Mouse (Mus musculus): Measurements from ENCODE around the gene Grb7.

The Grb7 gene

DNA sequence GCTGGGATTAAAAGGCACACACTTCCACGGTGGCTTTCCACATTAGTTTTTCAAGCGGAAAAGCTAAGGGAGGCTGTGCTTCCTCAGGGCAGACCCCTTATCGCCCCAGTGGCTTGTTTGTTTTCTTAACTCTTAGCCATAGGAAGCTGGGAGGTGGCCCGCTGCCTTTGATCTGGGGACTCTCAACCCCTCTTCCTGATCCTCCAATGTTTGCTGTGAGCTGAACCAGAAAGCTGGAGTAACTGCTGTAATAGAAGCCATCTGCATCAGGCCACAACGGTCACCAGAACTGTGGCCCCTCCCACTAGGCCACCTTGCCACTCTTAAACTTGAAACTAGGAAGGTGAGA lies at the start of gene Grb7:
Gene Grb7, plus strand, starts transcription at position 182 of the 349 bp plus-strand sequence.
- no peak for DNase-seq (ENCODE audit: low read depth, low spot score)

DNA sequence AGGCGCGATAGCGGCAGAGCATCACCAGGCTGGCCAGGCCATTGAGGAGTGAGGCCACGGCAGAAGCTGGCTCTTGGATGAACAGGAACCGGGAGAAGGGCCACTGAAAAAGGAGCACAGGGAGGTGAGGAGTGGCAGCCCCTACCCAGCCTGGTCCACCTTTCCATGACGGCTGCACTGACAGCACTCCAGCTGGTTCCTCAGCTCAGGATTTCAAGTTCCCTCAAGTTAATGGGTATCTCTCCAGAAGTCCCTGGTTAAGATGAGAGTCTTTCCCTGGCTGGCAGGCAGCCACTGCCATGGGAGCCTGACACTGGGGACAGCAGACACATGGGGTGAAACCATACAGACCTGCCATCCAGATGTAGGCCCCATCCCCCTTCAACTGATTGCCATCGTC lies 48.2 kb upstream of the Grb7 start:
- DNase-seq (ENCODE audit: low read depth, low spot score) = no peak

DNA sequence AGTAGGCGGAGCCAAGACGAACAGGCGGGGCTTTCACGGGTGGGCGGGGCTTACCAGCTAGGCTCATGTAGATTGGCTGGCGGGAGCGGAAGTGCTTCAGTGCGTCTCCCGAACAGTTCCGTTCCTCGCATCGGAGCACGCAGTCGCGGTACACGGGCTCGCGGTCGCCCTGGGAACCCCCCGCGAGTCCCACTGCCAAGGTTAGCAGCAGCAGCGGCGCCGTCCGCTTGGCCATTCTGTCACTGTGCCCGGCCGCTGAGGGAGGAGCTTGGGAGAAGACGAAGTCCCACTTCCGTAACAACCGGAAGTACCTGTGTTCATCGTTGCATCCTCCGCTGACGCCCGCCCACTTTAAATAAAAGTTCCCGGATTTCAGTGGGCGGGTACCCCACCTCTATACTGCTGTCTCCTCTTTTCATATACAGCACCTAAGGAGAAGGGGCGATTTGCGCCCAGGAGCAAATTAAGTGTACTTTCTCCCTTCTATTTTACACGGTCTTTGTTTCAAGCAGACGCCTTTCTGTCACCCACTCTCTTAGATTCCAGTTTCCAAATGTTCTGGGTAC lies 46.0 kb upstream of the Grb7 start, which contains the start of gene Pgap3:
Gene Pgap3, minus strand, starts transcription at position 330 of the 566 bp plus-strand sequence.
- DNase-seq (ENCODE audit: low read depth, low spot score) = peak; percentile 83

DNA sequence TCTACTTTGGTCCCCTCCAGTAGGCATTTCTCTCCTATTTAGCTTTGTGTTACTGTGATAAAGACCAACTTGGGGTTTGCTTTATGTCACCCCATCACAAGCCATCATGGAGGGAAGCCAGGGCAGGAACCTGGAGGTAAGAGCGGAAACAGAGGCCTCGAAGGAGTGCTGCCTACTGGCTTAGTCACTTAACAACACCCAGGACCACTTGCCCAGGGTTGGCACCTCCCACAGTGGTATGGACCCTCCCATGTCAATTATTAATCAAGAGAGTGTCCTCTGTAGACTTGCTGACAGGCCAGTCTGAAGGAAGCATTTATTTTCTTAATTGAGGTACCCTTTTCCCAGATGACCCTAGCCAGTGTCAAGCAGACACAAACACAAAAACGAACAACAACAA lies 45.4 kb upstream of the Grb7 start:
- DNase-seq (ENCODE audit: low read depth, low spot score) = no peak

DNA sequence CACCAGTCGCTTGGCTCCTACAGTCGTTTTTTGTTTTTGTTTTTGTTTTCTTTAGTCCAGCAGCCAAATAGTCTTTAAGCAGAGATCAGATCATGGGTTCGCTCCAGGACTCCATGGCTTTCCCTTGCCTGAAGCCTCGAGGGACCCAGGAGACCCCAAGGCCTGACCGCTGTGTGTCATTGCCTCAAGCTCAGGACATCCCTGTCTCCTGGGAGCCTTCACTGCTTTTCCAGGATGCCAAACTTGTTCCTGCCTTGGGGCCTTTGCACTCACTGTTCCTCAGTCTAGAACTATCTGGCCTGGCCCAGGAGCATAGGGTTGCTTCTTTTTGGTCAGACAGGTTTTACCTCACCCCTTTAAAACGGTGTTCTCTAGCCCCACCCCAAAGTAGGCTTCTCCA lies 39.6 kb upstream of the Grb7 start:
- no peak for DNase-seq (ENCODE audit: low read depth, low spot score)

DNA sequence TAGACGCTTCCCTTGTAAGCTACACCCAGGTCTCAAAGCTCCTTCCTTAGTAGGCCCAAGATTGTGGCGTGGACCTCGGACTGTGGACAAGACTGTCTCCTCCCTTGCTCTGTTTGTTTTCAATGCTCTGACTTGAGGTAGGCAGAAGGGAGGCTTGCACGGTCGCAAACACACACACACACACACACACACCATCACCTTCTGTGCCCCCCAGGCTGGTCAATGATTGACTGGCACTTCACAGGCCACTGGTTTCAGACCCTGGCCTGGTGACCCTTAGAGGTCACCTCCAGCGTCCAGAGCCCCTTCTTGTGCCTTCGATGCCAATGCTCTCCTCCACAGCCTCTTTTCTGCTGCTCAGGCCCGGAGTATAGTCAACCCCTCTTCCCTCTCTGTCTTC lies 37.3 kb upstream of the Grb7 start:
- DNase-seq (ENCODE audit: low read depth, low spot score) = no peak

DNA sequence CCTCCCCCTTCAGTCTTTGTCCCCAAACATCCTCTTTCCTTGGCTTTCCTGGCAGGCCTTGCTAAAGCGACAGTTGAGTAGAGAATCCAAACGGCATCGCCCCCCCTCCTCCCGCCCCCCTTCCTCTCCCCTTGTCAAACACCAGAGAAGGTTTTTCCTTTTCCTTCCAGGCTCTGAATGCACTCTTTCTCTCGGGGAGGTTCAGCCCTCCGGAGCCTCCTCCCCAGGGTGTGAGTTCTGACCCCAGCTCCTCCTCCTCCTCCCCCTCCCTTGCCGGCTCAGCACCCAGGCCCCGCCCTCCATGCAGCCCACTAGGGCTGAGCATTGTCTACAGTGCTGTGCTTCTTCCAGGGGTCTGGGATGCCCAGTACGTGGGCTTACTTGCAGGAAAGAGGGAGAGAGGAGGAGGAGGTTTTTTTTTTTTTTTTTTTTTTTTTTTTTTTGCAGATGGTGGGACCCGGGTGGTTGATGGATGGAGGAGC lies 36.8 kb upstream of the Grb7 start:
- no peak for DNase-seq (ENCODE audit: low read depth, low spot score)

DNA sequence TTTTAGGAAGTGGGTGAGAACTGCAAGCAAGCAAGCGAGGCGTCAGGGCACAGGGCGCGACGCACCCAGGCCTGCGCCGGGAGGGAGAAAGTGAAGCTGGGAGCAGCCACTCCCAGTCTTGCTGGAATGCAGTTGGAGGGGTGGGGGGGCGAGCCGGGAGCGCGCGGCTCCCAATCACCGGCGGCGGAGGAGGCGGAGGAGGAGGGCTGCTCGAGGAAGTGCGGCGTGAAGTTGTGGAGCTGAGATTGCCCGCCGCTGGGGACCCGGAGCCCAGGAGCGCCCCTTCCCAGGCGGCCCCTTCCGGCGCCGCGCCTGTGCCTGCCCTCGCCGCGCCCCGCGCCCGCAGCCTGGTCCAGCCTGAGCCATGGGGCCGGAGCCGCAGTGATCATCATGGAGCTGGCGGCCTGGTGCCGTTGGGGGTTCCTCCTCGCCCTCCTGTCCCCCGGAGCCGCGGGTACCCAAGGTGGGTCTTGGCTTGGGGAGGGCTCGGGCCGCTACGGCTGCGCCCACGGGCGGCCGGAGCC lies 33.9 kb upstream of the Grb7 start, which contains the start of gene Erbb2:
Gene Erbb2, plus strand, starts transcription at position 198 of the 524 bp plus-strand sequence.
- peak; percentile 67 for DNase-seq (ENCODE audit: low read depth, low spot score)

DNA sequence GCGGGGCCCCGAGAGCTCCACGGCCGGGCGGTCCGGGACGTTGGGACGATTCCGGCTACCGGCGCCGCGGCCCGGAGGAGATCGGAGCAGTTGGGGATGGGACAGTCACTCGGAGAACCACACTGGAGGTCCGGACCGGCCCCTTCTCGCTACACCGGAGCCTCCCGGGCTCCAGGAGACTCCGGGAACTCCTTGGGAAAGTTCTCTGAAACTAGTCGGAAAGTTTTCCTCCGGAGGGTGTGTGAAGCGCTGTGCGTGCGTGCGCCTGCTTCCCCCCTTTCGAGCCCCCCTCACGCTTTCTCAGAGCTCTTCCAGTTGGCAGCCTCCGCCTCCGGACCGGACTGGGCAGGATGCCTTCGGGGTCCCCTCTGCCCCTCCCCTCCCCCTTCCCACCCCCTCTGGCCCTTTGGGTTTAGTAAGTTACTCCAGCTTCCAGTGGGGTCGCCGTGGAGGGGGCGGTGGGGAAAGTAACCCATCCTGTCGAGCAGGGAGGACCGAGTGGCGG lies 33.3 kb upstream of the Grb7 start:
- DNase-seq (ENCODE audit: low read depth, low spot score) = no peak

DNA sequence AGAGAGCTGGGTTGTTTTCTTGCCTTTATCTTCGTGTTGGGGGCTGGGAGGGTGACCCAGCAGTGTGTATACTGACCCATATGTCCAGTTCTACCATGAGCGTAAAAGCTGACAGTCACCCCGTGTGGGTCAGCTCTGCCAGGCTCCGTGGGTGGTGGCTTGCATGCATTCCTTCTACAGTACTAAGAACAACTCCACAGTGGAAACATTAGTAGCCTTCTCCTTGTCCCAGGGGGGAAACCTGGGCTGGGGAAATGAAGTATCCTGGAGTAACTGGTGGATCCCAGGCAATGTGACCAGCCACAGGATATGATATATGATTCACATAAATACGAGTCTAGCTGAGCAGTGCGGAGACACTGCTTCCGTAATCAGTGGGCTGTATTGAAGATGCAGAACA lies 32.5 kb upstream of the Grb7 start:
- no peak for DNase-seq (ENCODE audit: low read depth, low spot score)

DNA sequence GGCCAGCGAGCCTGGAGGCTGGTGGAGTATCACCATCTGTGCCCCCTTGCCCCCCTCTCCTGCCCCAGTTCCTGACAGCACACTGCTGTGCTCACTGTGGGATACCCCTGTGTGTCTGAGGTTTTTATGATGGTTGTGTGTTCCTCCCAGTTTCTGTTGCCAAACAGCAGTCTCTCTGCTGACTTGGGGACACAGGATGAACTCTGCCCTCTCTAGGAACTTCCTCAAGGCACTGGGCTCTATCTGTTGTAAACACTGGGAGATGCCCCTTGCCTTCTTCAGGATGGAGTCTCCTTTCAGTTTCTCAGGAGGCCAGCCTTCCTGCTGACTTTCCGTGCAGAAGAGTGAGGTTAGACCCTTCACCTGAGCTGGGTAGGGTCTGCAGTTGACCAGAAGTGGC lies 32.0 kb upstream of the Grb7 start:
- DNase-seq (ENCODE audit: low read depth, low spot score) = no peak

DNA sequence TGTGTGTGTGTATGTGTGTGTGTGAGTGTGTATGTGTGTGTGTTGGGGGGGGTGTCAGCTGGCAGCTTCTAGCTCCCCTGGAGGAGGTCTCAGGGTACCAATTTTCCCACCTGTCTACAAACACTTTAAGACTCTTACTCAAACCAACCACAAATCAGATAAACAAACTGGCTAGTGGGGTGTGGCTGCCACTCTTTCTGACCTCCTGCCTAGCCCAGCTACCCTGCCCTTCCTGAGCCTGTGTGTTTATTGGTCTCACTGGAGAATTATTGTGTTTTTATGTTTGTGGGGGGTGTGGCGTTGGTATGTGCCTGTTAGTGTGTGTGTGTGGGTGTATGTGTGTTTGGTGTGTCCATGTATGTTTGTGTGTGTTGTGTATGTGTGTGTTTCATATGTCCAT lies 29.1 kb upstream of the Grb7 start:
- no peak for DNase-seq (ENCODE audit: low read depth, low spot score)

DNA sequence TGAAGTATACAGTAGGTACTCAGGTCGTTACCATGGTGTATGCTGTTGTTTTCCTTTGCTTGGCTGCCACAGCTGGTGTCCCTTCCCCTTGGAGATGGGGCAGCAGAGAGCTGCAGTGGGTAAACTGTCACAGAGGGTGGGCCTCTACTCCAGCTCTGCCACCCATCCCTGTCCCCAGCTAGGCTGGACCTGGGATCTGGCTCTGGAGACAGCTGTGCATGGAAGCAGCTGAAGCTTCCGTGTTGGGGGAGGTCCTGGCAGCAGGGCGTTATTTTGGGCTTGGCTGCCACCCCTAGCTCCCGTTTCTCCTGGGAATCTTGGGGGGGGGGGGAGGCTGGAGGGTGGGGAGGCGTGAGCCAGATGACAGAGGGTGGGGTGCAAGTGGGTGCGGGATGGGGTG lies 27.9 kb upstream of the Grb7 start:
- no peak for DNase-seq (ENCODE audit: low read depth, low spot score)

DNA sequence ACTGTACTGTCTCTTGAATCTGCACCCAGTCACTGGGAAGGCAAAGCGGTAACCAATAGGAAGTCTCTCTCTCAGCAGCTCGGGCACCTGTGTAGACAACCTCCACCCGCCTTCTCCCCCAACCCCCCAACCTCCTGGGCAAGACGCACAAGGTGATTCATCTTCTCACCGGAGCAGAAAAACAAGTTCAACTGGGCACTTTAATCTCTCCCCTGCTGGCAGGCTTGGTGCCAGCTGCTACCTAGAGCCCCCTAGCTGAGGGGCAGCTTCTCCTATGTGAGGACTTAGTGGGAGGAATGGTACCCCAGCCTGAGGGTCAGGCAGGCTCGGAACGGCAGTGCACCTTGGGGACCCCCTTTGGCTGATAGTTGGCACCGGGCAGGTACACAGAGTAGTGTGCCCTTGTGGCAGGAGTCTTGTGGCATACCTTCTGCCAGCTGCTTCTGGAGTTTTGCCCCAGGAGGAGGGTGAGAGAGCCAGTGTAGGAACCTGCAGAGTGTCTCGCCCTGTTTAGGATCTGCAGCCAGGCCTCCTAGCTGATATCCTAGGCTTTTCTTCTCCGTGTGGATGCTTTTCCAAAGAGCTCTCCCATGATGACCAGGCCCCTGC lies 27.2 kb upstream of the Grb7 start:
- DNase-seq (ENCODE audit: low read depth, low spot score) = no peak

DNA sequence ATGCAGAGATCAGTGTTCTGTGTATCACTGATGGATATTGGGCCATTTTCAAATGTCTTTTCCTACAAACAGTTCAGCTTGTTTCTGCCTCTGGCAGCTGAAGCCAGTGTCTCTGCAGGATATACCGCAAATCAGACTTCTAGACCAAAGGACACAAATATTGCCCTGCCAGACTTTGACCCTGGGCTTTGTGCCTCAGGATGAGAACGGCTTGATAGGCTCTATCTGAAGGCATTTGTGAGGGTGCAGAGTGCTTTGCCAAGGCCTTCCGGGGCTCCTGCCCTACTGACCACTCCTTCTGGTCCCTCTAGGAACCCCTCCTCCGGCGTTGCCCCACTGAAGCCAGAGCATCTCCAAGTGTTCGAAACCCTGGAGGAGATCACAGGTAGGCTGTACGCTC lies 19.6 kb upstream of the Grb7 start:
- DNase-seq (ENCODE audit: low read depth, low spot score) = no peak

DNA sequence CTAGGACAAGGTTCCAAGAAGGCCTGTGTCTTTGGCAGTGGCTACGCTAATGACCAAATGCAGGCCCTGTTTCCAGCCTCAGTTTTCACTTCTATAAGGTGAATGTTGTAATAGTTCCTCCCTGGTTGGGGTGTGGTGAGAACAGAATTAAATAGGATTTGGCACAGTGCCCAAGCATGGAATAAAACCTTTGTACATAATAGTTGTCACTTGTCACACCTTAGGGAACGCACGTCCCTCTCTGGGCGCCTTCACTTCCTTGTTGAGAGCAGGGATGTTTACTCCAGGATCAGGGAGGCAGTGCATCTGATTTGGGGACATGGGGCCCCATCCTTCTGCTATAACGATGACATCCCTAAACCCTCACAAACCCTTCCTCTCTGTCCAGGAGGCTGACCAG lies 17.8 kb upstream of the Grb7 start:
- DNase-seq (ENCODE audit: low read depth, low spot score) = no peak

DNA sequence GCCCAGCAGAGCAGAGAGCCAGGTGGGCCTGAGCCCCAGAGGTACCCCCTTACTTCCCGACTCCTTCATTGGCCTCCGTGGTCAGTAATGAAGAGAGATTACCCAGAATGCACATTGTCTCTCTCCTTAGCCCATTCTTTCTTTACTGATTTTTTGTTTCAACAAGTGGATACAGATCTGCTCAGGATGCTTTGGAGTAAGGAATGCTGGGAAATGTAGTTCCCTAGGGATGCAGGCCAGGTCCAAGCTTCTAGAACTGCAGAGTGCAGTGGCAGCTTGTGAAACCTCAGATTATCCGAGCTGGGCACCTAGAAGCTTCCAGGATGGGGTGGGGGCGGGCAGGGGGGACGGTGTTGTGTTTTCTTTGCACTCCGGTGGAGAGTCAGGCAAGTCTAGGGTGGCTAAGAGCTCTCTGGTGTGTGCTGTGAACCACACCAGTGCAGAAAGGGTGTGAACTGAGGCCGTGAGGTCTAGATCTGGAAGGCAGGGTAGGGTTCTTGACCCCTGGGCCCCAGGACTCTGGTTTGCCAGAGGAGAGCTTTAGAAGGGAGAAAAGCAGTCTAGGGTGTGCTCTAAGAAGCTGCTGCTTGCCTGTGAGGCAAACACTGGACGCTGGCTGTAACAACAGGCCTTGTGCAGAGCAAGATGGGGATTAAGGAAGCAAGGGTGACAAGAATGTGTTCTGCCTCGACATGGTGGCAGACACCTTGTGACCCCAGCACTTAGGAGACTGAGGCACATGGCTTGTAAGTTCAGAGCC lies 14.3 kb upstream of the Grb7 start:
- DNase-seq (ENCODE audit: low read depth, low spot score) = no peak

DNA sequence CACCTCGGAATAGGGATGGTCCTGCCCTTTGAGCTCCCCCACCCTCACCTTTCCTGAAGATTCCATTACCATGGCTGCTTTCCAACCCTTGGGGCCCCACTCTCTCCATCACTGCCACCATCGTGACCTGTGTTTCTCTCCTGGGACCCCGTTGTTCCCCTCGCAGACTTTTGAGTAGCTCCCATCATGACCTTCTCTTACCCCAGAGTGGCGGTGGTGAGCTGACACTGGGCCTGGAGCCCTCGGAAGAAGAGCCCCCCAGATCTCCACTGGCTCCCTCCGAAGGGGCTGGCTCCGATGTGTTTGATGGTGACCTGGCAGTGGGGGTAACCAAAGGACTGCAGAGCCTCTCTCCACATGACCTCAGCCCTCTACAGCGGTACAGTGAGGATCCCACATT lies 10.5 kb upstream of the Grb7 start:
- no peak for DNase-seq (ENCODE audit: low read depth, low spot score)

DNA sequence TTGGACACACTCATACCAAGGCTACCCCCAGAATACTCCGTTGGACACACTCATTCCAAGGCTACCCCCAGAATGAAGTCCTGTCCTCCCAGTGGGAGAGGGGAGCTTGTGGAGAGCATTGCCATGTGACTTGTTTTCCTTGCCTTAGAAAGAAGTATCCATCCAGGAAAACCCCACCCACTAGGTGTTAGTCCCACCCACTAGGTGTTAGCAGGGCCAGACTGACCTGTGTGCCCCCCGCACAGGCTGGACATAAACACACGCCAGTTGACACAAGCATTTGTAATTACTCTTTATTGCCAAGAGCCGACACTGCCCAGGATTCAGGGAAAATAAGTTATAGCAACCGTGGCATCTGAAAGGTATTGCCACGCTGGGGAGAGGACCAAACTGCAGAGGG lies 8.8 kb upstream of the Grb7 start:
- no peak for DNase-seq (ENCODE audit: low read depth, low spot score)

DNA sequence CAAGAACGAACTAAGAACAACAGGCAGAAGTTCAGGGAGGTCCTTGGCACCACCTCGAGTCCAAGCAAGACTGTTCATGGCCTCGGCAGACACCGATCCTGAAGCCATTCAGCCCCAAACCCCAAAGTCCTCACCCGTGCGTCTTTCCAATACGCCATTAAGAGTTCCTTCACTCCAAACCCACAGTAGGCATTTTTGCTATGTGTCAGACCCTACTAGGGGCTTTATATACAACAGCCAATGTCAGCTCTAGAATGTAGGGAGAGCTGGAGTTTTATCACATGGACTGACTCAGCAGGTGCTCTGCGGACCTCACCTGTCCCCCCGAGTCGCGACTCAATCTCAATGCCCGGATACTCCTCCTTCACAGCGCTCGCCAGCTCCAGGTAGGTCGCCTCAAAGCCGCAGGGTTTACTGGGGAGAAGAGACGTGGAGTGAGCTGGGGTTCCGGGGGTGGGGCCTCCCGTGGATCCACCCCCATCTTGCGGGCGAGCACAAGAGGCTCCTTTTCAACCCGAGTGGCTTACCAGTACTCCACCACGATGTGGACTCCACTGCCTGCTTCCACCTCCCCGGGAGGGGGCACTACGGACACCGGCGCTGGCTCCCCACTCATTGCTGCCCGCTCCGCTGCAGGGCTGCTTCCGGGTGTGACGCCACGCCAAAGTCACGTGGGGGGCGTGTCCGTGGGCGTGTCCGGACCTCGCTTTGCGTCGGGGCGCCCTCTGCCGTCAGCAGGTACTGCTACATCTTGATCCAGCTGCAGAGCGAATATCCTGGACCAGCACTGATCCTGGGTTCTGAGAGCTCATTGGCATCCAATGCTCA lies 7.6 kb upstream of the Grb7 start, which contains the start of gene Mien1:
Gene Mien1, minus strand, starts transcription at position 661 of the 828 bp plus-strand sequence.
- DNase-seq (ENCODE audit: low read depth, low spot score) = peak; percentile 90

DNA sequence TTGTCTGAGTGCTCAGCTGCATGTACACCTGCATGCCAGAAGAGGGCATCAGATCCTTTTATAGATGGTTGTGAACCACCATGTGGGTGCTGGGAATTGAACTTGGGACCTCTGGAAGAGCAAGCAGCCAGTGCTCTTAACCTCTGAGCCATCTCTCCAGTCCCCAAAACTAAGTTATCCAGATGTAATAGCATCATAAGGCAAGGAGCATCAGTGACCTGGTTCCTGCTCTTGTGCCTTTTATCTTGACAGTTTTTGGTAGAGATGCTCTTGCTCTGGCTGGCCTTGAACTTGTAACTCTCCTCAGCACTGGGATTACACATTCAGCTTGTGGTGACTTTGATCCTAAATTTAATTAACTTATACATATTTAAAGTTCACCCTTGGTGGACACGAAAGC lies 2.5 kb upstream of the Grb7 start:
- no peak for DNase-seq (ENCODE audit: low read depth, low spot score)

DNA sequence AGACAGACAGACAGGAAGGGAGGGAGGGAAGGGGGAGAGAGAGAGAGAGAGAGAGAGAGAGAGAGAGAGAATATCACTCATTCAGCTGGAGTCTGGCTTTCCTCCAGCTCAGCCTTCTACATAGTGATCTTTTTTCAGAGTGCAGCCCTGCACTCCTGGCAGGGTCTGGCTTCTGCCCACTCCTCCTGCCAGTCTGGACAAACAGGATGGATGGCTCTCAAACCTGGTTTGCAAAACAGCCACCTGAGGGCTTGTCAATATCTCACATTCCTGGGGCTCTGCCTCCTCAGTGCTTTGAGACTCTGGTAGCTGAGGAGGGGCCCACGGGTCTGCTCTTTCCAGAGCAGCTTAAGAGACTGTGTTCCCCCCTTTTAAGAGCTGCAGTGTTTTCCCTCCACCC lies 956 bp upstream of the Grb7 start:
- DNase-seq (ENCODE audit: low read depth, low spot score) = no peak
